ENCODE assay signal across 8 mouse cellular contexts in the genomic region with DNA sequence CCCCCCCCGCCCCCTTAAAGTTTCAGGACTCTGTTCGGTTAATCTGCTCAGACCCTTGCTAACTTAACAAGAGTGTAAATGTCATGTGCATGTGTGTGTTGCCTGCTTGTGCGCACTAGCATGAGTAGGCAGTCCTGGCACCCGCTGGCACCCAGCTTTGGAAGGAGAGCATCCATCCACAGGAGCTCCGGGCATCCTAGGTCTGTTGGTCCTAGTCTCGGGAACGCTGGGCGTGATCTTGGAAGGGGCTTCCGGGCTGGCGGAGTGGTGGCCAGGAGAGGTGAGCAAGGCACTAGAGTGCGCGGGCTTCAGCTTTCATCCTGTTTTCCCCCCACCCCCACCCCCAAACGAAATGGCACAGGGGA. TPM values are rescaled to one million over a fixed set of nuclear protein-coding genes. Genes with fewer than 3 reads are reported as not detected.
A peak's percentile ranks its signal among the peaks of the same experiment; 100 is the strongest.
DNase-seq lines count a peak whose midpoint lies in the region; ATAC-seq and TF ChIP-seq lines count a peak whose summit lies in the region.

A gene (plus strand): TSS at position 144 of the 365 bp plus-strand sequence.

- TF ChIP-seq CTCF in thymus, adult 2 months (IDR thresholded peaks at IDR 0.05; ENCODE audit: borderline replicate concordance, control insufficient read depth, extremely low read depth, insufficient read depth, low read length, poor library complexity), result no peak
- TF ChIP-seq CTCF in stomach, postnatal 0 days (IDR thresholded peaks at IDR 0.05; ENCODE audit: low read depth), result no peak

- peak within 1 kb of the TSS; percentile 60 for H3K4me3 ChIP-seq in thymus, adult 2 months (ENCODE audit: control insufficient read depth, insufficient read depth, low read length)
- H3K4me3 ChIP-seq in kidney, embryonic 15.5 days (replicated peaks), result peak within 1 kb of the TSS; percentile 70
- H3K4me3 ChIP-seq in midbrain, embryonic 16.5 days (ENCODE audit: low read depth, low read length), result peak within 1 kb of the TSS; percentile 70
- H3K4me3 ChIP-seq in stomach, postnatal 0 days (ENCODE audit: low read depth, low read length), result peak within 1 kb of the TSS; percentile 53

- peak; percentile 54 for DNase-seq in thymus, adult 2 months
- DNase-seq in thymus, postnatal 4 days, result no peak
- DNase-seq in cerebellum, adult 9-10 months, result peak; percentile 61
- peak; percentile 37 for DNase-seq in gastrocnemius, postnatal 10 days
- DNase-seq in liver, result peak; percentile 74
- peak; percentile 49 for DNase-seq in stomach, postnatal 0 days (ENCODE audit: low spot score)

- peaks cover 5% of the 10 kb centered on the region; the same call in 1 of the 2 replicates for H3K4me1 ChIP-seq in thymus, adult 2 months (replicated peaks; ENCODE audit: control insufficient read depth, insufficient read depth, low read length)
- peaks cover 25% of the 10 kb centered on the region for H3K4me1 ChIP-seq in kidney, embryonic 15.5 days
- peaks cover 24% of the 10 kb centered on the region for H3K4me1 ChIP-seq in midbrain, embryonic 16.5 days (ENCODE audit: control insufficient read depth, insufficient read depth, low read length)
- H3K4me1 ChIP-seq in stomach, postnatal 0 days (replicated peaks; ENCODE audit: control insufficient read depth, insufficient read depth), result no peaks in the 10 kb centered on the region

- peak within 1 kb of the TSS; percentile 59 for H3K9ac ChIP-seq in kidney, embryonic 15.5 days
- H3K9ac ChIP-seq in midbrain, embryonic 16.5 days (ENCODE audit: low read depth, low read length), result peak within 1 kb of the TSS; percentile 78
- peak within 1 kb of the TSS; percentile 68 for H3K9ac ChIP-seq in stomach, postnatal 0 days (ENCODE audit: low read length)

- no peak for TF ChIP-seq POLR2A in thymus, adult 2 months (IDR thresholded peaks at IDR 0.05; ENCODE audit: control insufficient read depth, extremely low read depth, insufficient read depth, low read length, poor library complexity)

- H3K36me3 ChIP-seq in thymus, adult 2 months (ENCODE audit: control insufficient read depth, insufficient read depth, low read length), result no peaks in the 10 kb centered on the region
- no peaks in the 10 kb centered on the region for H3K36me3 ChIP-seq in kidney, embryonic 15.5 days
- H3K36me3 ChIP-seq in midbrain, embryonic 16.5 days (ENCODE audit: control insufficient read depth, insufficient read depth, low read length), result no peaks in the 10 kb centered on the region
- H3K36me3 ChIP-seq in stomach, postnatal 0 days (ENCODE audit: control insufficient read depth, insufficient read depth, low read length), result no peaks in the 10 kb centered on the region

- TF ChIP-seq EP300 in stomach, postnatal 0 days (optimal IDR thresholded peaks at IDR 0.05), result no peak

- H3K27me3 ChIP-seq in thymus, adult 2 months (ENCODE audit: control insufficient read depth, insufficient read depth, low read length), result no peaks in the 10 kb centered on the region
- H3K27me3 ChIP-seq in kidney, embryonic 15.5 days, result no peaks in the 10 kb centered on the region
- H3K27me3 ChIP-seq in midbrain, embryonic 16.5 days (ENCODE audit: control insufficient read depth, insufficient read depth, low read depth, low read length), result no peaks in the 10 kb centered on the region
- H3K27me3 ChIP-seq in stomach, postnatal 0 days (ENCODE audit: control insufficient read depth, insufficient read depth, low read length), result no peaks in the 10 kb centered on the region

- H3K4me2 ChIP-seq in kidney, embryonic 15.5 days, result peak within 1 kb of the TSS; percentile 93
- peak within 1 kb of the TSS; percentile 92 for H3K4me2 ChIP-seq in midbrain, embryonic 16.5 days (ENCODE audit: low read length)
- H3K4me2 ChIP-seq in stomach, postnatal 0 days (replicated peaks; ENCODE audit: low read depth), result peak within 1 kb of the TSS; percentile 79

- WGBS in thymus, adult 2 months, result 0% methylated on average over 13 of the region's 13 CpGs
- WGBS in kidney, embryonic 15.5 days, result 0% methylated on average over 13 of the region's 13 CpGs
- WGBS in midbrain, embryonic 16.5 days, result 1% methylated on average over 13 of the region's 13 CpGs
- 1% methylated on average over 13 of the region's 13 CpGs for WGBS in stomach, postnatal 0 days

- peak within 1 kb of the TSS; percentile 51 for H3K27ac ChIP-seq in thymus, adult 2 months (ENCODE audit: control insufficient read depth, insufficient read depth, low read length)
- H3K27ac ChIP-seq in kidney, embryonic 15.5 days, result peak within 1 kb of the TSS; percentile 95
- peak within 1 kb of the TSS; percentile 94 for H3K27ac ChIP-seq in midbrain, embryonic 16.5 days (ENCODE audit: low read length)
- peak within 1 kb of the TSS; percentile 87 for H3K27ac ChIP-seq in stomach, postnatal 0 days (replicated peaks)

- peak; percentile 84 for ATAC-seq in kidney, embryonic 15.5 days (replicated peaks; ENCODE audit: low FRiP score)
- peak; percentile 72 for ATAC-seq in midbrain, embryonic 16.5 days
- peak; percentile 56 for ATAC-seq in stomach, postnatal 0 days (ENCODE audit: low FRiP score, low TSS enrichment)

- no peaks in the 10 kb centered on the region for H3K9me3 ChIP-seq in kidney, embryonic 15.5 days (replicated peaks)
- no peaks in the 10 kb centered on the region for H3K9me3 ChIP-seq in midbrain, embryonic 16.5 days (replicated peaks; ENCODE audit: control insufficient read depth, low read length, poor library complexity, severe bottlenecking)
- no peaks in the 10 kb centered on the region for H3K9me3 ChIP-seq in stomach, postnatal 0 days (ENCODE audit: control insufficient read depth, low read length)

RNA-seq across cellular contexts. Expression of the gene that starts here (rescaled TPM):
- 11.5 and 11.8 TPM in 2 replicates for polyA plus RNA-seq in thymus, adult 2 months (2012; rRNA removed)
- total RNA-seq in gastrocnemius, postnatal 10 days (2021), result 1 to 10 TPM; 5.7 to 7.7 TPM
- polyA plus RNA-seq in kidney, embryonic 15.5 days (2015; fragmentation: Nextera tagmentation; extraction: Ambion mirVana), result 35.3 and 37.2 TPM in 2 replicates
- 67.2 and 68.3 TPM in 2 replicates for polyA plus RNA-seq in midbrain, embryonic 16.5 days (2015; fragmentation: Nextera tagmentation; extraction: Ambion mirVana)
- polyA plus RNA-seq in stomach, postnatal 0 days (2015; fragmentation: Nextera tagmentation; extraction: Ambion mirVana), result 18.7 and 19.5 TPM in 2 replicates
